18 mouse cellular contexts compared by ENCODE assay signal in genomic region chr8:111375192-111375591, GRCm38 (mm10). TPM values are rescaled to one million over a fixed set of nuclear protein-coding genes. Genes with fewer than 3 reads are reported as not detected.
A peak's percentile ranks its signal among the peaks of the same experiment; 100 is the strongest.
DNase-seq lines count a peak whose midpoint lies in the region; ATAC-seq lines count a peak whose summit lies in the region.
"Had no signal": no experiment of that assay in that cellular context is flagged by ENCODE, and none has a peak within 500 bp of the region (broad histone marks: within the 10 kb centered on the region; RNA-seq: fewer than 3 reads in every experiment).

No protein-coding gene starts in this region.

- H3K4me2 ChIP-seq in hindbrain, embryonic 15.5 days = no peak overlapping the region
- no peak overlapping the region for H3K4me2 ChIP-seq in hindbrain, embryonic 14.5 days (replicated peaks)
- no peak overlapping the region for H3K4me2 ChIP-seq in neural tube, embryonic 11.5 days (ENCODE audit: low read depth)
- H3K4me2 ChIP-seq in neural tube, embryonic 15.5 days = no peak overlapping the region
- H3K4me2 ChIP-seq: heart, embryonic 11.5 days; intestine, embryonic 15.5 days; kidney, embryonic 15.5 days; limb, embryonic 13.5 days; midbrain, embryonic 15.5 days had no signal

- H3K9me3 ChIP-seq in hindbrain, embryonic 15.5 days = no peaks in the 10 kb centered on the region
- no peaks in the 10 kb centered on the region for H3K9me3 ChIP-seq in hindbrain, embryonic 14.5 days (ENCODE audit: control insufficient read depth, low read length)
- no peaks in the 10 kb centered on the region for H3K9me3 ChIP-seq in neural tube, embryonic 11.5 days (ENCODE audit: control insufficient read depth, low read length)
- H3K9me3 ChIP-seq in neural tube, embryonic 15.5 days (replicated peaks) = 0 out of 2 replicates have a peak, but pooled peaks cover 2% of the 10 kb centered on the region
- H3K9me3 ChIP-seq in embryonic facial prominence, embryonic 10.5 days = no peaks in the 10 kb centered on the region
- H3K9me3 ChIP-seq: intestine, embryonic 15.5 days; kidney, embryonic 15.5 days; limb, embryonic 13.5 days; midbrain, embryonic 15.5 days had no signal

- no peaks in the 10 kb centered on the region for H3K27me3 ChIP-seq in hindbrain, embryonic 15.5 days
- H3K27me3 ChIP-seq in hindbrain, embryonic 14.5 days (ENCODE audit: control insufficient read depth, insufficient read depth, low read length) = no peaks in the 10 kb centered on the region
- H3K27me3 ChIP-seq in neural tube, embryonic 11.5 days (ENCODE audit: control insufficient read depth, insufficient read depth, low read length) = no peaks in the 10 kb centered on the region
- H3K27me3 ChIP-seq in neural tube, embryonic 15.5 days (replicated peaks) = no peaks in the 10 kb centered on the region
- no peaks in the 10 kb centered on the region for H3K27me3 ChIP-seq in embryonic facial prominence, embryonic 10.5 days (replicated peaks; ENCODE audit: low read depth, poor library complexity, severe bottlenecking)
- H3K27me3 ChIP-seq: intestine, embryonic 15.5 days; kidney, embryonic 15.5 days; midbrain, embryonic 15.5 days had no signal

- H3K4me1 ChIP-seq in hindbrain, embryonic 15.5 days (replicated peaks) = no peaks in the 10 kb centered on the region
- no peaks in the 10 kb centered on the region for H3K4me1 ChIP-seq in hindbrain, embryonic 14.5 days (replicated peaks; ENCODE audit: control insufficient read depth, insufficient read depth, low read length)
- no peaks in the 10 kb centered on the region; the same call in 1 of the 2 replicates for H3K4me1 ChIP-seq in neural tube, embryonic 11.5 days (ENCODE audit: control insufficient read depth, insufficient read depth, low read length)
- H3K4me1 ChIP-seq in neural tube, embryonic 15.5 days = no peaks in the 10 kb centered on the region
- H3K4me1 ChIP-seq in embryonic facial prominence, embryonic 10.5 days = peaks cover 9% of the 10 kb centered on the region
- H3K4me1 ChIP-seq: intestine, embryonic 15.5 days; limb, embryonic 13.5 days; midbrain, embryonic 15.5 days had no signal

- no peak for DNase-seq in hindbrain, embryonic 14.5 days (ENCODE audit: low spot score)
- DNase-seq in neural tube, embryonic 11.5 days (ENCODE audit: low spot score) = peak; percentile 15
- peak; percentile 30 for DNase-seq in embryonic facial prominence, embryonic 10.5 days (ENCODE audit: low spot score)
- DNase-seq in layer of hippocampus, postnatal 36 days = peak; percentile 12 to 34
- DNase-seq in kidney, adult 11 months = no peak
- no peak for DNase-seq in urinary bladder, postnatal 10 days (ENCODE audit: low spot score)
- DNase-seq: cerebellum, postnatal 25 days; right cerebral cortex, postnatal 25 days; thymus, postnatal 4 days had no signal

- H3K4me3 ChIP-seq in hindbrain, embryonic 15.5 days = no peak overlapping the region
- no peak overlapping the region for H3K4me3 ChIP-seq in hindbrain, embryonic 14.5 days (replicated peaks; ENCODE audit: low read length)
- no peak overlapping the region for H3K4me3 ChIP-seq in neural tube, embryonic 11.5 days (ENCODE audit: low read depth, low read length)
- no peak overlapping the region for H3K4me3 ChIP-seq in neural tube, embryonic 15.5 days (replicated peaks)
- no peak overlapping the region for H3K4me3 ChIP-seq in embryonic facial prominence, embryonic 10.5 days
- H3K4me3 ChIP-seq: intestine, embryonic 15.5 days; kidney, embryonic 15.5 days; limb, embryonic 13.5 days; midbrain, embryonic 15.5 days had no signal

- WGBS in hindbrain, embryonic 15.5 days = 40% methylated on average over 6 of the region's 6 CpGs
- WGBS in hindbrain, embryonic 14.5 days = 65% methylated on average over 6 of the region's 6 CpGs
- WGBS in neural tube, embryonic 11.5 days = 41% methylated on average over 6 of the region's 6 CpGs
- 48% methylated on average over 6 of the region's 6 CpGs for WGBS in neural tube, embryonic 15.5 days
- WGBS in embryonic facial prominence, embryonic 10.5 days = 35% methylated on average over 6 of the region's 6 CpGs

- H3K9ac ChIP-seq in hindbrain, embryonic 15.5 days = no peak overlapping the region
- no peak overlapping the region for H3K9ac ChIP-seq in hindbrain, embryonic 14.5 days
- no peak overlapping the region for H3K9ac ChIP-seq in neural tube, embryonic 11.5 days (ENCODE audit: low read length)
- no peak overlapping the region for H3K9ac ChIP-seq in neural tube, embryonic 15.5 days (replicated peaks)
- H3K9ac ChIP-seq: intestine, embryonic 15.5 days; kidney, embryonic 15.5 days; limb, embryonic 13.5 days; liver, embryonic 14.5 days; midbrain, embryonic 15.5 days had no signal

- peak; percentile 61; the same call in 1 of the 2 replicates for ATAC-seq in hindbrain, embryonic 15.5 days (ENCODE audit: low FRiP score, low read depth)
- ATAC-seq in hindbrain, embryonic 14.5 days (ENCODE audit: low FRiP score) = no peak
- no peak for ATAC-seq in neural tube, embryonic 11.5 days (ENCODE audit: insufficient read depth, low FRiP score, low TSS enrichment)
- ATAC-seq in neural tube, embryonic 15.5 days (ENCODE audit: low FRiP score) = no peak
- ATAC-seq: intestine, embryonic 15.5 days; midbrain, embryonic 15.5 days had no signal

- H3K36me3 ChIP-seq in hindbrain, embryonic 15.5 days = no peaks in the 10 kb centered on the region
- H3K36me3 ChIP-seq in hindbrain, embryonic 14.5 days (replicated peaks; ENCODE audit: control insufficient read depth, insufficient read depth) = no peaks in the 10 kb centered on the region
- no peaks in the 10 kb centered on the region for H3K36me3 ChIP-seq in neural tube, embryonic 11.5 days (ENCODE audit: control insufficient read depth, insufficient read depth, low read length)
- no peaks in the 10 kb centered on the region for H3K36me3 ChIP-seq in neural tube, embryonic 15.5 days
- H3K36me3 ChIP-seq in embryonic facial prominence, embryonic 10.5 days (replicated peaks) = no peaks in the 10 kb centered on the region
- H3K36me3 ChIP-seq: intestine, embryonic 15.5 days; kidney, embryonic 15.5 days; limb, embryonic 13.5 days; midbrain, embryonic 15.5 days had no signal

- H3K27ac ChIP-seq in hindbrain, embryonic 15.5 days (replicated peaks) = no peak overlapping the region
- no peak overlapping the region for H3K27ac ChIP-seq in hindbrain, embryonic 14.5 days
- H3K27ac ChIP-seq in neural tube, embryonic 11.5 days (ENCODE audit: low read depth, low read length) = no peak overlapping the region
- H3K27ac ChIP-seq in neural tube, embryonic 15.5 days (replicated peaks) = no peak overlapping the region
- H3K27ac ChIP-seq in embryonic facial prominence, embryonic 10.5 days (replicated peaks) = peak overlapping the region; percentile 67
- H3K27ac ChIP-seq: intestine, embryonic 15.5 days; kidney, embryonic 15.5 days; limb, embryonic 13.5 days; liver, embryonic 14.5 days; midbrain, embryonic 15.5 days had no signal

RNA-seq across cellular contexts. Expression of gene Fa2h, which starts 18.4 kb away (rescaled TPM):
- 0.63 and 0.96 TPM in 2 replicates for polyA plus RNA-seq in hindbrain, embryonic 15.5 days (2015; fragmentation: Nextera tagmentation; extraction: Ambion mirVana)
- 0.74 and 0.93 TPM in 2 replicates for polyA plus RNA-seq in hindbrain, embryonic 14.5 days (2014; fragmentation: Nextera tagmentation; extraction: Ambion mirVana)
- polyA plus RNA-seq in neural tube, embryonic 11.5 days (2014; fragmentation: Nextera tagmentation; extraction: Ambion mirVana) = not detected in 2 replicates
- 0.69 and 0.86 TPM in 2 replicates for polyA plus RNA-seq in neural tube, embryonic 15.5 days (2015; fragmentation: Nextera tagmentation; extraction: Ambion mirVana)
- polyA plus RNA-seq in embryonic facial prominence, embryonic 10.5 days (2016; fragmentation: Nextera tagmentation; extraction: Ambion mirVana) = 0.09 TPM in 1 of 2 replicates, not detected in the other
- 10 to 100 TPM; 35.2 to 35.9 TPM for total RNA-seq in layer of hippocampus, postnatal 36 days (2021)
- total RNA-seq: ES-E14 had no signal
- polyA plus RNA-seq: limb, embryonic 13.5 days had no signal

RNA-seq across cellular contexts. Expression of gene Mlkl, which starts 37.2 kb away (rescaled TPM):
- 0.51 and 0.64 TPM in 2 replicates for polyA plus RNA-seq in hindbrain, embryonic 15.5 days (2015; fragmentation: Nextera tagmentation; extraction: Ambion mirVana)
- 0.40 and 0.47 TPM in 2 replicates for polyA plus RNA-seq in hindbrain, embryonic 14.5 days (2014; fragmentation: Nextera tagmentation; extraction: Ambion mirVana)
- polyA plus RNA-seq in neural tube, embryonic 11.5 days (2014; fragmentation: Nextera tagmentation; extraction: Ambion mirVana) = 0.28 and 0.37 TPM in 2 replicates
- polyA plus RNA-seq in neural tube, embryonic 15.5 days (2015; fragmentation: Nextera tagmentation; extraction: Ambion mirVana) = 0.29 and 1.1 TPM in 2 replicates
- polyA plus RNA-seq in embryonic facial prominence, embryonic 10.5 days (2016; fragmentation: Nextera tagmentation; extraction: Ambion mirVana) = 0.21 and 0.60 TPM in 2 replicates
- total RNA-seq in layer of hippocampus, postnatal 36 days (2021) = 1 to 10 TPM in 1 of 2 experiments, under 1 TPM in 1; 0.20 to 1.0 TPM

Comparison
In these comparisons a context has a peak if more than half of its experiments do, and no peak if none do; other contexts are left out.
1. DNase-seq: peak in neural tube, embryonic 11.5 days (single experiment), embryonic facial prominence, embryonic 10.5 days (single experiment) and layer of hippocampus, postnatal 36 days (2 of 2); none in hindbrain, embryonic 14.5 days (single experiment), kidney, adult 11 months (single experiment) and urinary bladder, postnatal 10 days (single experiment).